Mouse (Mus musculus) heart, postnatal 4 days (tissue): Measurements from ENCODE around the gene Anks3. TPM values are rescaled to one million over a fixed set of nuclear protein-coding genes. Genes with fewer than 3 reads are reported as not detected.

Source experiments
- DNase-seq: peaks from one replicate; pipeline ENCODE4 v3.0.0; 2021
- total RNA-seq, 2 experiments: library from RNA; stranded (reverse); gene quantifications; 2 replicates each; pipeline ENCODE4 v1.2.3; 2021

Anks3 gene
- total RNA-seq, 2 experiments from 2014 or later: 22.4 to 24.3 TPM

GRCm38 (mm10) chr16:4968426-4968825, 4.4 kb upstream of the Anks3 start:
- no peak for DNase-seq

GRCm38 (mm10) chr16:4965392-4966129, 1.6 kb upstream of the Anks3 start:
- DNase-seq: no peak

- no peak for DNase-seq
These were observed 856 bp upstream of the Anks3 start for GRCm38 (mm10) chr16:4964731-4965391.

GRCm38 (mm10) chr16:4963346-4963745, 659 bp downstream of the Anks3 start:
- no peak for DNase-seq

- no peak for DNase-seq
These were observed 3.7 kb downstream of the Anks3 start for GRCm38 (mm10) chr16:4960260-4960659.

- no peak for DNase-seq
These were observed 6.6 kb downstream of the Anks3 start for GRCm38 (mm10) chr16:4957446-4957845.

GRCm38 (mm10) chr16:4956609-4957008, 7.4 kb downstream of the Anks3 start:
- DNase-seq: no peak

GRCm38 (mm10) chr16:4947378-4947777, 16.6 kb downstream of the Anks3 start:
- no peak for DNase-seq

- no peak for DNase-seq
These were observed 17.9 kb downstream of the Anks3 start for GRCm38 (mm10) chr16:4946155-4946554.

- DNase-seq: no peak
These were observed 18.6 kb downstream of the Anks3 start for GRCm38 (mm10) chr16:4945415-4945814.

GRCm38 (mm10) chr16:4943431-4943830, 20.6 kb downstream of the Anks3 start:
- DNase-seq: no peak

GRCm38 (mm10) chr16:4942868-4943267, 21.1 kb downstream of the Anks3 start:
- DNase-seq: no peak

GRCm38 (mm10) chr16:4941016-4941415, 23.0 kb downstream of the Anks3 start:
- DNase-seq: no peak

GRCm38 (mm10) chr16:4940311-4940850, 23.6 kb downstream of the Anks3 start:
- no peak for DNase-seq

GRCm38 (mm10) chr16:4939412-4939811, 24.6 kb downstream of the Anks3 start:
- peak; percentile 50 for DNase-seq

- peak; percentile 97 for DNase-seq
These were observed 25.0 kb downstream of the Anks3 start for GRCm38 (mm10) chr16:4938989-4939388.

GRCm38 (mm10) chr16:4938461-4938860, 25.5 kb downstream of the Anks3 start, which contains the start of gene Nudt16l1:
Gene Nudt16l1 (plus strand): TSS chr16:4938761.
- no peak for DNase-seq

- DNase-seq: no peak
These were observed 26.4 kb downstream of the Anks3 start for GRCm38 (mm10) chr16:4937351-4938190.

GRCm38 (mm10) chr16:4935931-4936703, 27.9 kb downstream of the Anks3 start:
- no peak for DNase-seq

GRCm38 (mm10) chr16:4935430-4935829, 28.6 kb downstream of the Anks3 start:
- DNase-seq: no peak

GRCm38 (mm10) chr16:4932429-4932828, 31.6 kb downstream of the Anks3 start:
- no peak for DNase-seq

- no peak for DNase-seq
These were observed 35.5 kb downstream of the Anks3 start for GRCm38 (mm10) chr16:4928474-4928873.
